Mouse (Mus musculus): ENCODE measurements at regions not wholly inside any gene's neighbourhood (a gene's known extent, or its start where the extent isn't known, plus 50 kb on each side); places are given as distances from the start of the nearest gene placed in this dataset.

DNA sequence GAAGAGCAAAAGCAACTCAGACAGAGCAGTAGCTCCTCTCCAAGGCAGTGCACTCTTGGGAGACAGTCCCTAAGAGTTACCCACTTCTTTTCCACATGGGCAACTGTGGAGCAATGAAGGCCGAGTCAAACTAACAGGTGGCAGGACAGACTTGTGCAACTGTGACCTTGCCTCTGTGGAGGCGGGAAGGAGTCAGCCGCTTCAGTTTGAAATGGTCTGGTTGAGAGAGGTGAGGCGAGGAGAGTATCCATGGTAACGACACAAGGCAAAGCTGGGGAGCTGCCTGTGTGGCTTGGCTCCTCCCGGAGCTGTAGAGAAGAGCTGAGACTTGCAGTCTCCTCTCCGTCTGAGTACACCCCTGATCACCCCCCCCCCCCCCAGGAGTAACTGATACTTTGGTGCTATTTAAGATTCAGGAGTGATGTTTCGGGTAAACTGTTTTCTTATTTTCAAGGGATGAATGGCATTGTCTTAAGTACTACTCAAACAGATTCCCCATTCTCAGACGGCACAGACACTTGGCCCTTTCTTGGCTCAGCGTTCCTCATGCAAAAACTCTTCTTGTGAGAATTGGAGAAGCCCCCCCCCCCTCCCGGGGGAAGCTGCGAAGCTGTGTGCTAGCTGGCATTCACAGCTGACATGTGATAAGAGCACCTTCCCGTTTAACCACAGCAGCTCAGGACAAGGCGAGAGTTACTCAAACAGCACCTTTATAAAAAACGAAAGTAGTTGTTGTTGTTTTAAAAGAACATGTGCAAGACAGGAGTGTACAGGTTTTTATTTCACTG, 54.9 kb upstream of the Chst1 start:
- peak; percentile 57 for DNase-seq

DNA sequence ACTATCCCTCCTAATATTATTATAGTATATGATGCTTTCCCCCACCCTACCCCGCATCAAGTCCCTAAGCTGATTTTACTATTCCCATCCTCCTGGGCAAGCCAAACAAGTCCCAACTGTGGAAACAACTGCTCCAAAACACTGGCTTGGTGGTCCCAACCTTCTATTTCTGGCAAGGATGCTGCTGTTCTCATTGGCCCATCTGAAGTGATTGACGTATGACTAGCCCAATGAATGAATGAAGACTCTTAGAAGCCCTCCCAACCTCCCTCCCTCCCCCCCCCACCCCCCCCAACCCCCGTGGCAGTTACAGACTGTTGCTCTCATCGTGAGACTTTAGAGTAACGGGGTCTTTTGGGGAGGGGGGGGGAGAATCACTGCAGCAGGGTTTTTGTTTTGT, 58.7 kb upstream of the Chst1 start:
- no peak for DNase-seq

- no peak for DNase-seq
Observed at GRCm38 (mm10) chr2:92531996-92532395, 67.5 kb upstream of the Chst1 start.

- no peak for DNase-seq
Observed at GRCm38 (mm10) chr2:92530677-92531076, 68.8 kb upstream of the Chst1 start.

DNA sequence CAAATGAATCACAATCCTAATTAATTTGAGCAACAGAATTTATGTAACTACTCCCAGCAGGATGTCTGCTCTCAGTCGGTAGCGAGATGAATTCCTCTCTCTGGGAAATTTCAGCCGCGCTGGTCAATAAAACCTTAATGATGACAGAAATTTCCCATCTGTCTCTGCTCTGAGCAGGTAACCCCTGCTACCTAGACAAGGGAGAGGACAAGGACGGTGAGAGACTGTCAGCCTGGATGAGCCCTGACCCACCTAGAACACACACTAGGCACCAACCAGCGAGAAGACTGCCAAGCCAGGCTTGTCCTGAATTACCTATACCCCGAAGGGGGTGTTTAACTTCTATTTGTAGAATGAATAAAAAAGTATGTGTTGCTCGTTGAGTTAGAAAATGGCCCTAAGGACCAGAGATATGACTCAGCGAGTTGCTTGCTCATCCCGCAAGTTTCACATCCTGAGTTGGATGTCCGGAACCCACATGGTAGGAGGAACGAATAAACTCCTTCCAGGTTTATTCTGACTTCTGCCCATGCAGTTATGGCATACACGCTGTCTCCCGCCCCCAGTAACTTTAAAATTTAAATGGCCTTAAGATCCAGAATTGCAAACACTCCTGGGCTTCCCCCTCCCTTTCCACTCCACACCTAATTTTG, 69.5 kb upstream of the Slc35c1 start:
- no peak for DNase-seq

GRCm38 (mm10) chr2:92529071-92529641, 68.8 kb upstream of the Slc35c1 start:
- peak; percentile 91 for DNase-seq

- DNase-seq, result no peak
Observed at GRCm38 (mm10) chr2:92528119-92528830, 67.9 kb upstream of the Slc35c1 start.

- no peak for DNase-seq
Observed at GRCm38 (mm10) chr2:92526676-92527395, 66.5 kb upstream of the Slc35c1 start.

- DNase-seq, result no peak
Observed at GRCm38 (mm10) chr2:92525628-92526027, 65.3 kb upstream of the Slc35c1 start.

DNA sequence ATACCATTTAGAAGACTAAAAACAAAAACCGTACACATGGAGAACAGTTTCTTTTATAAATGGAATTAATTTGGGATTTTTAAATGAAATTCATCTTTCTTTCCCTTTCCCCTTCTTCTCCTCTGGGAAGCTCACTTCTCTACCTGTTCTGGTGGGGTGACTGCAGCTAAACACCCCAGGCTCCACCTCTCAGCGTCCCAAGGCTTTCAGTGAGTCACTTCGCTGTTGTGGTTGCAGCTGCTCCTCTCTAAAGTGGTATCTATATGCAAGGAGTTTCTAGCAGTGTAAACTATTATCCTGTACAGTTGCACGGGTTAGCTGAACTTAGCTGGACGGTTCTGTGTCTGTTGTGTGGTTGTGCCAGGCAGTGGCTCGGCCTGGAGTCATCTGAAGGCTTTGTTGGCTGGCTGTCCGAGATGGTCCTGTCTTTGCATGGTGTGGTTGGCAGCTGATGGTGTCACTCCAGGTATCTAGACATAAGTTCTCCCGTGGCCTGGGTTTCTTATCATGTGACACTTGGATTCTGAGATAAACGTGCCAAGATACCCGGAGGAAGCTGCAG, 64.8 kb upstream of the Slc35c1 start:
- DNase-seq, result no peak

DNA sequence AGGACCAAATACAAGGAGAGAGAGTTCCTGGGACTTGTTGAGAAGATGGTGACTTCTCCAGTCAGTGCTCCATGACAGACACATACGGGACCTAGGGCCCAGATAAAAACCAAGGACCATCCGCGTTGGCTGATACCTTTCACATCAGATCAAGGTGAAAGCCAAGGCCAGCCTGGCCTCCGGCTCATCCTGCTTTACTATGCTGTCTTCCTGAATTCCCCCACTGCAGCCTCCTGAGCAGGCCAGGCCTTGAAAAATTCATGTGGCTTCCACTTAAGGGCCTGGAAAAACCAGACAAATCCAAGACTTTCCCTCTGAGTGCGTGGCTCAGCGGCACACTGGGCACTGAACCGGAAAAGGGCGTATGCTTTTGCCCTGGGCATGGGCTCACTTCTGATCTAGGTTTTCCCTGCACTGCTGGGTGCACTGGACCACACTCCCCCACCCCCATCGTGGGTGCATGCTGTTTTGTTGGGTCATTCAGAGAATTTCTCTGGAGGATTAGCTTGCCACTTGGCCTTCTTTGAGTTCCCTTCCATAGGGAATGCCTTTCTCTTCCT, 64.1 kb upstream of the Slc35c1 start:
- DNase-seq, result no peak

DNA sequence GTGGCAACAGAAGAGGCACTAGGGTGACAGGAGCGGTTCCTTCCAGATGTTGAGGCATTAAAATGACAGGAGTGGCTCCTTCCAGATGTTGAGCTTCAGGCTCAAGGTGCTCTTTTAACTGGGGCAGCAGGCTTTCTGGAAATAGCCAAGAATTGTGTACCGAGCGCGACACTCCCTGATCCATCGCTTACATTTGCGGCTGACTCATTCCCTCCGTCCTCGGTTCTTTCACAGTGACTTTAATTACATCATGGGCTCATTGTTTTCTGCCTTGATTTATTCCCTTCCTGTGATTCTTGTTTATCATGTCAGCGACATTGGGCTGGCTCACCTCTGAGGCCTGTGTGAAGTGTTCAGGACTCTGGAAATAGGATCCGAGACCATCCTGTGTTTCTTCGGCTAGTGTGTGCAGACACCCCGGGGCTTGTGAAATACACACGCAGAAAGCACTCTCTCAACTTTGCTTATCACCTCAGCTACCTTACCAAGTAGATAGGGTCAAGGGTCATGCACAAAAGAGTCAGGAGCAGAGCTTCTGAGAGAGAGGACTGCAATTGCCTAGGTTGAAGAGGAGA, 63.1 kb upstream of the Slc35c1 start:
- DNase-seq, result peak; percentile 45

DNA sequence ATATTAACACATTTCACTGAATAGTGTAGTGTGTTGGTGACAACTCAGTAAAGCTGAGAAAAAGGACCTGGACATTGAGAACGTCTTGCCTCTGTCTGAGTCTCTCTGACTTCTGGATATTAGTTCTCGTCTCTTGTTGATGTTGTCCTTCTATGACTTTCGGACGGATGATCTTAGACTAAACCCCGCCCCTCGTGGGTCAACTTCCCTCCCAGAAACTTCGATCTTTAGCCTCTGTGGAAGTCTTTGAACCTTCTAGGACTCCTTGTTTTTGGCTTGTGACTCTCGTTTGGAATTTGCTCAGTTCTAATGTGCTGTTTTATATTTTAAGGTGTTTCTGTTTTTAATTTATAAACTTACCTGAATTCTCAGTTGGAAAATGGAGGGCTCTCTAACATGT, 61.2 kb upstream of the Slc35c1 start:
- DNase-seq, result no peak

DNA sequence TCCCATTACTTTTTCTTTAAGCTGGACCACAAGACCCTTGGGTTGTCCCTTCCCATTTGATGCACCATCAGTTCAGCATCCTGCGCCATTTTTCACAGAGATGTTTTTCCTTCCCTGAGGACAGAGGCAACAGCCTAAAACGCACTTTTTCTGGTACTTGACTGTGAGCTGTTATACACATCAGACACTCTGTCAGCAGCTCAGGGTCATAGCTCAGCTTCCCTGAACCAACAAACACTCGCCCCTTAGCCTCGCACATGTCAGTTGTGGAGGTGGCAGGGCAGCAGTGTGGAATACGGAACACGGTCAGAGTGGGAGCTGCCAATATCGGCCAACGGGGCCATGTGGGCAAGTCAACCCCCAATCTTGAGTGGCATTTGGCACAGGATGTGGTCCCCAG, 59.1 kb upstream of the Slc35c1 start:
- peak; percentile 29 for DNase-seq

DNA sequence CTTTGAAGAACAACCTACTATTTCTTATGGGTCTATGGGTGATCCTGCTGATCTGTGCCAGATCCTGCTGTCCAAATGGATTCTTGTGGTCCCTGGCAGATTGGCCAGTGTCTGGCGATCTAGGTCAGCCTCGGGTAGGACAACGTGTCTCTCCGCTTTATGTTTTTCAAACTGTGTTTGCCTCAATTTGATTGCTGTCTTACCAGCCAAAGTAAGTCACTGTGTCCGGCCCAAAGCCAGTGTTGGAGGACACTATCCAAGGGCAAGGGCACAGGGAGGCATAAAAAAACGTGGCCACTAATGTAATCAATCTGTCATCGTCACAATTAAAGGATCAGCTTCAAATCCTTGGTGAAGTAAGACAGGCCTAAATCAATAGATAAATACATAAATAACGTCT, 58.6 kb upstream of the Slc35c1 start:
- DNase-seq, result peak; percentile 63

GRCm38 (mm10) chr2:92514961-92515360, 54.6 kb upstream of the Slc35c1 start:
- no peak for DNase-seq

DNA sequence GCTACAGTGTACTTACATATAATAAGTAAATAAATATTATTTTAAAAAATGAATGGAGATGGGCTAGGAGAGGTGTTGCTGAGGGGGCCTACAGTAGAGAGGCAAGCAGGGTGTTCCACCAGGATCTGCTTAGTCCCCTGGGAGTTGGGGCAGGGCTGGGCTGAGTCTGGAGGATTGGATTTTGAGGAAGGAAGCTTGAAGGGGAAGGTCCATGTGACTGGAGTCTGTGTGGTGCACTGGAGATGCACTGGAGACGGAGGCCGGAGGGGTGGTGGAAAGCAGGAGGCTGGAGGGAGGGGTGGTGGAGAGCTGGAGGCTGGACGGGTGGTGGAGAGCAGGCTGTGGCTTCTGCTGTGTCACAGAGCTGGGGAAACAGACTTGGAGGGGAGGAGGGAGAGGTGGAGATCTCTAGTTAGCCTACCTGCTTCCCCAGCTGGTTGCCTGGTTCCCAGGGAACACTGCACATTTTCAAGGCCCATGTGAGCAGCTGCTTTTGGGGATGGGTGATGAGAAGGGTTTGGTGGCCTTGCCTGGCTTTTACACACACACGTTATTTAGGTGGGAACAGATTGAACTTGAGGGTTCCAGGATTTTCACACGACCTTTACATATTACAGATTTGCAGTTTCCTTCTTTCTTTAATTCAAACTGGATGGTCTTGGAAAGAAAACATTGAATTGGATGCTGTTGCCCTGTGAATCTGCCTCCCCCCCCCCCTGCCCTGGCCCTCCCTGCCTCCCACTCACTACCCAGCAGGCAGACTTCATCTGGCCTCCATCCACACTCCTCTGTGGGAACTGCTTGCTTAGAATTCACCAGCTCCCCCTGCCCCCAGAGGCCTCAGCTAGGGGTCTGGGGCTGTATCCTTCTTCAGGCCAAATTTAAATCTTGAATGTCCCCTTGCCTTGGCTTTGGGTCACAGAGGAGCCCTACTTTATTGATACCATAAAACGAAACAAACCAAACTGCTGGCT, 51.7 kb upstream of the Slc35c1 start:
- no peak for DNase-seq

Measured in adrenal gland, postnatal 14 days (tissue).